Mouse (Mus musculus) lung, postnatal 10 days (tissue): Measurements from ENCODE around the gene Lrba.
A peak's percentile ranks its signal among the peaks of the same experiment; 100 is the strongest.

Experiments
- DNase-seq: peaks from one replicate; pipeline ENCODE4 v3.0.0; 2021

The Lrba gene

DNA sequence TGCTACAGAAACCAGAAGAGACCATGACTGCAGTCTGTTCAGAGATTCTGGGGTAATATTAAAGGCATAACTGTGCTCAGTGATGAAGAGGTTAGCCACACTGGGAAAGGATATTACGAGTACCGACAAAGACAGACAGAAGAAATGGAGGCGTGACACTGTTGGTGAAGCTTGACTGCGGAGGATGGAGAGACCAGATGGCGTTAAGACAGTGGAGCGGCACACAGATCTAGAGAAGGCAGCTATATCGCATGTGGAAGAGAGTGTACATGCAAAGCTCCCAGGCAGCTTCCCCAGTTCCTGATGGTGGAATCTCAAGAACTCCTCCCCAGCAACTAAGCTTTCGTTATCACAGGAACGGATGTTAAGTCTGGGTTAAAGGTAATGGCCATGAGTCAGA is 579.8 kb downstream of the Lrba start:
- DNase-seq, result no peak

DNA sequence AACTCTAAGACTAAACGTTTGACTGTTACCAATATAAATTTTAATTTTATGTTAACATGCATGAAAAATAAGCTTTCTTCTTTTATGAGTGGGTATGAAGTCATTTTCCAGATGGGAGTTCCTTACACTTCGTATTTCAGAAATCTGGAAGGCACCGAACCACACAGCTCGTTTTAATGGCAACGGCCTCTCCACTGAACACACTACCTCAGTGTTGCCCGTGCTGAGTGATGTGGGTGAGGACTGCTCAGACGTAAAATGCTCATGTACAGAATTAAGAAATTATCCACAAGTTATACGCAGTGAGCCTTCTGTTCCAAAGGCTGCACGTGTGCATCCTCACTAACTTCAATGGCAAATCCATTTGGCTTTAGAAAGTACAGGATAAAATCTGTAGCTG is 582.4 kb downstream of the Lrba start:
- DNase-seq, result no peak

DNA sequence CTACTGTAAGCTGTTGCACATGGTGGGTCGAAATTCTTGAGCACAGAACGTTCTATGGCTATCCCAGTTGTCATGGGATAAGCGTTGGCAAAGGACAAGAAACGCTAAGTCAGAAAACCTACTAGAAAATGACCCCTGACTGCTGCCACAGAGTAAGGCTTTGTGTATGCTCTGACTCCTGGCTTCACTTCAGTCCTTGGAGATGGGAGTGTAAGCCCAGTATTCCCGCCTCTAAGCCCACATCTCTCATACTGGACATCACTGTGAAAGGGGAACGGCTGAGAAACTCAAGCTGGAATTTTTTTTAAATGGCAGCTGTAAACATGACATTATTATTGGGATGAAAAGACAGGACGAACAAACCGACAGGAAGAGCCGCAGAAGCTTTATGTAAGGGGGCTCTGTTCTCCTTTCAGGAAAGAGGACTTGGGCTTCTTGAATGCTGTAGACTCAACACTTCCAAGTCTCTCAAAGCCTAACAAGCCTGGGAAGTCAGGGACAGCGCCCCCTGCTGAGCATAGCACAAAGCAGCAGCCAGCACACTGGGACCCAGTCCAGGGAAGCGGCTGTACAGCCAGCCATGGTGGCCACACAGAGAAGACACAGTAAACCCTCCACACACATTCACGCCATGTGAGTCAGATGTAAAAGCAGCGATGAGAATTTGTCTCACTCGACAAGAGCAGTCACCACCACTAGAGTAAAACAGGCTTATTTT is 583.4 kb downstream of the Lrba start:
- DNase-seq, result peak; percentile 62

DNA sequence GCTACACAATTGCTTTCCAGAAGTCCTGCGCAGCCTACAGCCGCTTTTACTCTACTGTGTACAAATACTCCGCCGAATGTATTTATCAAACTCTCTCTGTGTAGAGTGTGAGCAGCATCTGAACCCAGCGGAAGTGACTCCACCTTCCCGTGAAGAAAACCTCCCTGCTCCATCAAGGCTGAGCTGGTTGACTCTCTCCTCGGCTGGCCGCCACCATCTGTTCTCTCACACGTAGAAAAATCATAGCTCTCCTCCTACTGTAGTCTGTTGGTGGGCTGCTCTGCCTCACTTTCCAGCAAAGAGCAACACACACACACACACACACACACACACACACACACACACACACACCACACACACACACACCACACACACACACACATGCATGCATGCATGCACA is 584.7 kb downstream of the Lrba start:
- DNase-seq, result no peak

DNA sequence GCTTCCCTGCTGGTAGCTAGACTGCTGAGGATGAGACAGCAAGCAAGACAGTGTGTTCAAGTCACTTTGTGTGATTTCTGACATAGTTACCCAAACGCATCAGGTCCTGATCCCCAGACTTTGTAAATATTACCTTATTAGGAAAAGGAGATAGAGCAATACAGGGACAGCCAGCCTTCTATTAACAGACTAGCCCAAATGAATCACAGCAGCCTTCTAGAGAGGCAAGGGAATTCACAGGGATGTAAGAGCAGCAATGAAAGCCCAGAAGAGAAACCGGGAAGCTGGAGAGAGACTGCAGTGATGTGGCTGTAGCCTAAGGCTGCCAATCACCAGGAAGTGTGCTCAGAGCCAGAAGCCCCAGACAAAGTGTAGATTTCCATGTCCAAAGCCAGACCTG is 585.2 kb downstream of the Lrba start:
- no peak for DNase-seq

DNA sequence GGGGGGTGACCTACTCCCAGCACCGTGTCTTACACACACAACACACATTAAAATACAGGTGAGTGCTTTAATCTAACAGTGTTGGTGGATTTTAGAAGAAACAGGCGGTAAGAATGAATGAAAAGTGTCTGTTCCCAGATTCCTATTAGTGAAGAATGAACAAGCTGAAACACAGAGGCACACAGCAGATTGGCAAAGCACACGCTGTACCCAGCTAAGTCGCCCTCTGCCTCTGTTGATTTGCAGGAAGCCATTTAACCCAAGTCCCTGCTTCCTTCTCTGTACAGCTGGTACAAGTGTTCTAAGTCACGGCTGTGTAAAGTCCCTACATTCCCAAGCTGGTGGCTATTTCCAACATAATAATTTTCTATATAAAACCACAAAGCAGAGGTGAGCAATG is 586.4 kb downstream of the Lrba start:
- DNase-seq, result no peak

DNA sequence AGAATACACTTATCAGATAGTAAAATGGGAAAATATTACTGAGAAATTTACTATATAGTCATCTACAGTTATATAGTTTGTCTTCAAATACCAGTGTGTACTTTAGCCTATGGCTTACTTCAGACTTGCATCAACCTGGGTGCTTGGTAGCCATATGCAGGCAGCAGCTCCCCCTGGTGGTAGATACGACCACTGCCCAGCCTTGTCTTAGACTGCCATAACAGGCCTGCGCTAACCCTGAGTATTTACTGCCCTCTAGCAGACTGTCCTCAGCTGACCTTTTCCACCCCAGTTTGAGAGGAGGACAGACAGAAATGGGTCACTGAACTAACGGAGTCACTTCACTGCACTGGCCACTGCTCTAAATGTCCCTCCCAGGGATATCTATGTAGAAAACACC is 588.2 kb downstream of the Lrba start:
- DNase-seq, result peak; percentile 88

DNA sequence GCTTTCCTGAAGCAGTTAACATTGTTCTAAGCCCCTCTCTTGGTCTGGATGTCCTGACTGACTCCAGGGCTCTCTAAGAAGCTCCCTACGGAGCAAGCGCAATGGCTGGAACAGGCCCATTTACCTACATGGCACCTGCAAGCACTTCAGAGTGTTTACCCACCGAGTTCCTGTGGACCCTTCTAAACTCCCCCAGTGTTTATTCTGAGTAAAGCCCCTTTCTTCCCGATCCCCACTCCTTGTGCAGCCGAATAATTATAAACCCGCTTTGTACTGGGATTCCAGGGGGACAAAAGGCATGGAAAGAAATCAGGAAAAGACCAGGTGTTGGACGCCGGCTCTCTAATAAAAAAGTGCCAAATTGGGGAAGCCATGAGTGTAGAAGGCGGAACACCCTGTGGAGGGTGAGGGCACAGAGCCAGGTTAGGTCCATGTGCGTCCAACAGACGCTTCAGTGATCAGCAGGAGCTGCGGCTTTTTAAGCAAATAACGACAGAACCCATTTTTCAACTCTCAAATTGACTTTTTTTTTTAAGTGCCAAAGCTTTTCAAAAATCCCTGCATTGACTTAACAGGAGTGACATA is 593.6 kb downstream of the Lrba start:
- no peak for DNase-seq

DNA sequence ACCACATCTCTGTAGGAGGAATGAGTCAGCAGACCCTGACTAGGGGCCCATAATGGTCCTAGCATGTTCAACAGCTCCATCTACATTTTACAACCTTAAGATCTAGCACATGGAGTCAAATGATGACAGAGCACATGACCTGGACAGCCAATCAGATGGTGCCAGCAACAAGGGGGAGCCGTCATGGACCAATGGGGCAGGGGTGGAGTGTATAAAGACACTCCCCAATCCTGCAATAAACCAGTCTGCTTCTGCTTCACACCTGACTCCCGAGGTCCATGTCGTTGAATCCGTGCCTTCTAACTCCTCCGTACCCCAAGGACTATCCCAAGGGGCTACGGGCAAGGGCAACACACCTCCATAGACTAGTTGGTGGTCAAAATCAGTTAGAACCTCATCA is 594.9 kb downstream of the Lrba start:
- no peak for DNase-seq

DNA sequence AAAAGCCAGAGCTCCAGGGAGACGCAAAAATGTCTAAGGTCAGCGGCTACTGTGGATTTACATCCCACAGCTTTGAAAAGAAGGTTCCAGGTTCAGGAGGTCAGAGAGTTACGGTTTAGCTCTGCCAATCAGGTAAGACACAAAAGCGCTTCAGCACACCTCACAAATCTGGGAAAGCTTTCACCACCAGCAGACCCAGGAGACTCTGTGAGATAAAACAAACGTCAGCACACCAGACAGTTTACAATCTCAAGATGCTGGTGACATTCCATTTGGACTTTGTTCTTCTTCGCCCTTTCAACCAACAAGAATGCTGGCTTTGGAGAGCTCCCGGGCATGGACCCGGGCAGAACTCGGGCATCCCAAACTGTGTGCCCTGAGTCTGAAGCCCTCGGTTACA is 595.9 kb downstream of the Lrba start:
- DNase-seq, result no peak

DNA sequence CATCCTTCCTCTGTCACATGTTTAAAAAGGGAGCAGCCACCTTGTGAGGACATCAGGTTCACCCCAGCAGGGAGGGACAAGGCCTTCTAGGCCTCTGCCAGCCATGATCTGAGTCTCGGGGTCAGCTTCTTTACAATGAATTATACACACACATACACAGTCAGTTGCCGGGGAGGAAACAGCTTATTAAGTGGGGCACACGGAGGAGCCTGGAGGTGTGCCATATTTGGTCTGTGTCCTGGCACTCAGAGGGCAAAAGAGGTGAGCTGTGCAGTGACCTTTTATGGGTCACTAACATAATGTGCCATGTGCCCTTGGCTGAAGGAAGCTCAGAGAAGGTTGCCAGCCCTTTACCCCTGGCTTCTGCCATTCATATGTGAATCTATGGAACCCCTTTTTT is 596.9 kb downstream of the Lrba start:
- DNase-seq, result no peak

DNA sequence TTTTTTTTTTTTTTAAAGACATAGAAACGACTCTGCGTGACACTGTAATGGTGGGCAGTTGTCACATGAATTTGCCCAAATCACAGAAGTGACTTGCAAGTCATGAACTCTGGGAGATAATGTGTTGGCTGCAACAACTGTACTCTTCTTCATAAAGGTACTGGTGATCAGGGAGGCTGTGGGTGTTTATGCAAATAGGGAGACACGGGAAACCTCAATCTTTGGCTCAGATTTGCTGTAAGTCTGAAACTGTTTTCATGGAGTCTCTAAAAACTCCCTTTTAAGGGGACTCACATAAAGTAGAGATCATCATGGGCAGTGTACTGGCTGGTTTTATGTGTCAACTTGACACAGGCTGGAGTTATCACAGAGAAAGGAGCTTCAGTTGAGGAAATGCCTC is 603.0 kb downstream of the Lrba start:
- DNase-seq, result no peak

DNA sequence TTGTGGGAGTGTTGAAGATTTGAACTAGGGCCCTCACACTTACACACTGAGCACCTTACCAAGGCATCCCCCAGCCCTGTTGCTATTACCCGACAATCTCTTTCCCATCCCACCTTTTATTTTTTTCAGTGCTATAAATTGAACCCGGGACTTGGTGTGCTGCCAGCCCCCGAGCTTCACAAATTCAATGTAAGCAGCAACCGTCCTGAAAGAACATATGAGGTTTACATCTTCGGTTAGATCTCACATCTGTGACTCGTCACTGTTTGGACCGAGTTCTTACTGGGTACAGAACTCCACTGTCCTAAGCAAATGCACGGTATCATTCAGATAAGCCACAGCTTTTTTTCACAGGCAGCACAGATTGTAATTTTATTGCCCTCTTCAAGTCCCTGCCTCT is 607.6 kb downstream of the Lrba start:
- no peak for DNase-seq
